Mouse (Mus musculus) intestine, embryonic 16.5 days (tissue): ENCODE results near the gene Pdcd6ip. TPM values are rescaled to one million over a fixed set of nuclear protein-coding genes. Genes with fewer than 3 reads are reported as not detected.

Experiments
- ATAC-seq: fragments of 200-750 bp; cut with Nextera tagmentation; 2 replicates; pipeline ENCODE4 v1.8.0; 2017; ENCODE audit warnings: moderate TSS enrichment, moderate library complexity
- H3K27ac ChIP-seq: fragments of 300-500 bp; sonication (generic); 2 replicates; pipeline ENCODE4 v1.5.1; 2014; ENCODE audit warnings: mild to moderate bottlenecking, low read length
- H3K27me3 ChIP-seq: fragments of 300-500 bp; sonication (generic); replicated peaks from 2 replicates; pipeline ENCODE4 v1.6.1; 2014; ENCODE audit warnings: low read length, control low read depth, mixed read lengths; ENCODE audit not compliant: control insufficient read depth, insufficient read depth
- H3K36me3 ChIP-seq: fragments of 300-500 bp; sonication (generic); 2 replicates; pipeline ENCODE4 v1.6.1; 2014; ENCODE audit warnings: low read length, control low read depth; ENCODE audit not compliant: control insufficient read depth, insufficient read depth
- H3K4me1 ChIP-seq: fragments of 300-500 bp; sonication (generic); 2 replicates; pipeline ENCODE4 v1.6.1; 2014; ENCODE audit warnings: low read length, control low read depth, mixed read lengths; ENCODE audit not compliant: control insufficient read depth, insufficient read depth
- H3K4me2 ChIP-seq: fragments of 300-500 bp; sonication (generic); 2 replicates; pipeline ENCODE4 v1.6.1; 2014; ENCODE audit warnings: low read depth, low read length, control low read depth
- H3K4me3 ChIP-seq: fragments of 300-500 bp; sonication (generic); 2 replicates; pipeline ENCODE4 v1.5.1; 2014; ENCODE audit warnings: mild to moderate bottlenecking, low read length
- H3K9ac ChIP-seq: fragments of 300-500 bp; sonication (generic); 2 replicates; pipeline ENCODE4 v1.6.1; 2014; ENCODE audit warnings: low read depth, low read length
- H3K9me3 ChIP-seq: fragments of 300-500 bp; sonication (generic); 2 replicates; pipeline ENCODE4 v1.6.1; 2016; ENCODE audit warnings: low read length, control low read depth; ENCODE audit not compliant: control insufficient read depth
- WGBS: fragments of 180-500 bp; shearing (Covaris S2); extraction: QIAGEN DNeasy Blood & Tissue Kit; methylation state at CpG from one replicate; pipeline ENCODE4 v1.1.7; 2014; 5-methylcytosine and 5-hydroxymethylcytosine counted together
- polyA plus RNA-seq: library from polyadenylated mRNA; unstranded; fragments of >200 nt; fragmentation: Nextera tagmentation; extraction: Ambion mirVana; gene quantifications from 2 replicates; pipeline ENCODE4 v1.2.1, GENCODE M21; 2015

The Pdcd6ip gene
- polyA plus RNA-seq, 1 experiment from 2014 or later = 115 TPM

DNA sequence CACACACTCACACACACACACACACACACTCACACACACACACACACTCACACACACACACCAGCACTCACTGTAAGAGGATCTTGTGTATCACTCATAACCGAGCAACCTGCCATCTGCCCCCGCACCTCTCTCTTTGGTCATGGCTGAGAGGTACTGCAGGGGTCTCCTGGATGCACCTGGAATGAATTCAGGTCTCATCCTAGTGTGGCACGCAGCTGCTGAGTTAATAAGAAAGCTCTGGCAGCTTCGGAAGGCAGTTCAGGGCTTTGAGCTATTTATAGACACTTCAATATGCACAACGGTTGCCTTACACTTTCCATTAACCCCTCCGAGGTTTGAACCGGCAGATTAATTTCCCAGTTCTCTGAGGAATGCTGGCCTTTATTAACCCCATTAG, 73.1 kb downstream of the Pdcd6ip start:
- Histone ChIP-seq H3K27ac (no peak overlapping the region), H3K36me3 (no peaks in the 10 kb centered on the region), H3K9ac (no peak overlapping the region), H3K4me3 (no peak overlapping the region), H3K27me3 (no peaks in the 10 kb centered on the region), H3K9me3 (no peaks in the 10 kb centered on the region), H3K4me2 (no peak overlapping the region), H3K4me1 (no peaks in the 10 kb centered on the region)
- ATAC-seq = no peak
- 43% methylated on average over 7 of the region's 7 CpGs for WGBS

DNA sequence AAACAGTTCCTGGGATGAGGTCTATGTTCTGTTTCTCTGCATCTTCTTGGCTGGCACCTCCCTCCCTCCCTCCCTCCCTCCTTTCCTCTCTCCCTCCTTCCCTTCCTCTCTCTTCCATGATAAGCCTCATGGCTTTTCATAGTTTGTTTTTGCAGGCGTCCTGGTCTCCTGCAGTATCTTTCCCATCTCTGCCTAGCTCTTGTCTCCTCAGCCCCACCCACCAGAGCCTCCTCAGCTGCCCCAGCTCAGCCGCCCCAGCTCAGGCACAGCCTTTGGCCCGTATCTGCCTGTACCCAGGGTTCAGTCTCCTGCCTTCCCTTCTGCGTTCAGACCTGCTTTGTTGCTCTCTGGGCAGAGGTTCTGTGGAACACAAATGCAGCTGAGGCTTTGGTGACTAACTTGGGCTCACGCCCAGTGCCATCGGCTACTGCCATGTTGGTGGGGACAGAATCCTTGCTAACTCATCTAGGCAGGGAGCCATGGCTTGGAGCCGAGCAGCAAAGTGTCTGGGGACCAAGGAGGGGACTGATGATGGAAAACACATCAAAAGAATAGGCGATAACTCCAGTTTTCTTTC, 74.8 kb downstream of the Pdcd6ip start:
- H3K4me2 ChIP-seq = no peak overlapping the region
- H3K27me3 ChIP-seq = no peaks in the 10 kb centered on the region
- no peak overlapping the region for H3K4me3 ChIP-seq
- H3K27ac ChIP-seq = no peak overlapping the region
- no peak for ATAC-seq
- 69% methylated on average over 8 of the region's 8 CpGs for WGBS
- no peak overlapping the region for H3K9ac ChIP-seq
- no peaks in the 10 kb centered on the region for H3K4me1 ChIP-seq
- H3K36me3 ChIP-seq = no peaks in the 10 kb centered on the region
- H3K9me3 ChIP-seq = no peaks in the 10 kb centered on the region

GRCm38 (mm10) chr9:113632350-113633043, 75.6 kb downstream of the Pdcd6ip start:
- Histone ChIP-seq H3K4me2 (no peak overlapping the region), H3K4me3 (no peak overlapping the region), H3K27ac (no peak overlapping the region), H3K27me3 (no peaks in the 10 kb centered on the region), H3K36me3 (no peaks in the 10 kb centered on the region), H3K4me1 (no peaks in the 10 kb centered on the region), H3K9me3 (no peaks in the 10 kb centered on the region), H3K9ac (no peak overlapping the region)
- no peak for ATAC-seq
- WGBS = 70% methylated on average over 9 of the region's 9 CpGs

GRCm38 (mm10) chr9:113629632-113630031, 78.4 kb downstream of the Pdcd6ip start:
- Histone ChIP-seq H3K36me3 (no peaks in the 10 kb centered on the region), H3K4me2 (no peak overlapping the region), H3K4me3 (no peak overlapping the region), H3K27me3 (no peaks in the 10 kb centered on the region), H3K27ac (no peak overlapping the region), H3K4me1 (no peaks in the 10 kb centered on the region), H3K9ac (no peak overlapping the region), H3K9me3 (no peaks in the 10 kb centered on the region)
- 10% methylated on average over 9 of the region's 9 CpGs for WGBS
- ATAC-seq = no peak

DNA sequence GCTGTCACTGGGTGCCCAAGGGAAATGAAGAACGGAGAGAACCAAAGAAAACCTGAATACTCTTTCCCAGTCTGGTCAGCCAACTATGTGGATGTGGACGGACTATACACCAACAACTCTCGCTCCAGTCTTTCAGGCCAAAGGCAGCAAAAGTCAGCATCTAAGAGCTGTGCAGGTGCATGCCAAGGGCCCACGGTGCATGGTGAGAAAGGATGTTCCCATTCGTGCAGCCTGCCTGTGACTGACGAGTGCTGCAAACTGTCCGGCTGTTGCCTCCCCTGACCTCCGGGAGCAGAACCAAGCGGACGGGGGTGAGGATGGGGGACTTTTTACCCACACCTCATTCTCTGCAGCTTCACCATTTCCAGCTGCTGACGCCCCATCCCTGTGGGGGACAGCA, 78.9 kb downstream of the Pdcd6ip start:
- 83% methylated on average over 11 of the region's 11 CpGs for WGBS
- no peak for ATAC-seq

GRCm38 (mm10) chr9:113628780-113629179, 79.3 kb downstream of the Pdcd6ip start:
- no peaks in the 10 kb centered on the region for H3K4me1 ChIP-seq
- no peak overlapping the region for H3K27ac ChIP-seq
- no peak overlapping the region for H3K4me2 ChIP-seq
- no peak for ATAC-seq
- no peaks in the 10 kb centered on the region for H3K9me3 ChIP-seq
- 90% methylated on average over 1 of the region's 1 CpGs for WGBS
- no peaks in the 10 kb centered on the region for H3K36me3 ChIP-seq
- no peak overlapping the region for H3K4me3 ChIP-seq
- no peaks in the 10 kb centered on the region for H3K27me3 ChIP-seq
- H3K9ac ChIP-seq = no peak overlapping the region

More for the DNA sequence above, 78.9 kb downstream of the Pdcd6ip start:
- Histone ChIP-seq H3K36me3 (no peaks in the 10 kb centered on the region), H3K27ac (no peak overlapping the region), H3K9ac (no peak overlapping the region), H3K4me1 (no peaks in the 10 kb centered on the region), H3K9me3 (no peaks in the 10 kb centered on the region), H3K4me2 (no peak overlapping the region), H3K4me3 (no peak overlapping the region), H3K27me3 (no peaks in the 10 kb centered on the region)

GRCm38 (mm10) chr9:113626730-113627129, 81.3 kb downstream of the Pdcd6ip start:
- H3K27me3 ChIP-seq = no peaks in the 10 kb centered on the region
- H3K9me3 ChIP-seq = no peaks in the 10 kb centered on the region
- H3K4me3 ChIP-seq = no peak overlapping the region
- H3K4me2 ChIP-seq = no peak overlapping the region
- H3K4me1 ChIP-seq = no peaks in the 10 kb centered on the region
- no peak for ATAC-seq
- 92% methylated on average over 10 of the region's 10 CpGs for WGBS
- no peak overlapping the region for H3K9ac ChIP-seq
- no peaks in the 10 kb centered on the region for H3K36me3 ChIP-seq
- no peak overlapping the region for H3K27ac ChIP-seq

- H3K27ac ChIP-seq = no peak overlapping the region
- no peaks in the 10 kb centered on the region for H3K9me3 ChIP-seq
- H3K9ac ChIP-seq = no peak overlapping the region
- H3K27me3 ChIP-seq = no peaks in the 10 kb centered on the region
- no peaks in the 10 kb centered on the region for H3K36me3 ChIP-seq
- no peak for ATAC-seq
- H3K4me1 ChIP-seq = no peaks in the 10 kb centered on the region
- H3K4me3 ChIP-seq = no peak overlapping the region
- no peak overlapping the region for H3K4me2 ChIP-seq
- 74% methylated on average over 6 of the region's 6 CpGs for WGBS
Measured at GRCm38 (mm10) chr9:113624086-113624485, 84.0 kb downstream of the Pdcd6ip start.

DNA sequence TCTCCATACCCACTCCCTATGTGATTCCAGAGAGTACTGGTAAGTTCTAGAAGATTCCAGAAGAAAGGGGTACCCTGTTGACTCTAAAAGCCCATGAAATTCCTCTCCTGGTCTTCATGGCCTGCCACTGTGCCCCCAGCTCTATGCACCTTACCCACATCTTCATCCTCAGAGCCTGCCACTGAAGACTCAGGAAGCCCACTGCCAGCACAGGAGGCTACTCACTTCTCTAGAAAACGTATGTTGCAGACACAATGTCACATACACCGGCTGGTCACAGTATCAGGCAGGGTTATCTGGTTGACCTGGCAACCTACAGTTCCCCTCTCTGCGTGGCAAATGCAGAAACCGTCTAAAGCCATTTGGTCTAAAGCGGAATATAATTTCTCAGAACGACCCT, 91.0 kb downstream of the Pdcd6ip start:
- H3K9ac ChIP-seq = no peak overlapping the region
- 85% methylated on average over 6 of the region's 6 CpGs for WGBS
- no peak overlapping the region for H3K4me2 ChIP-seq
- H3K4me1 ChIP-seq = no peaks in the 10 kb centered on the region
- H3K9me3 ChIP-seq = no peaks in the 10 kb centered on the region
- H3K27ac ChIP-seq = no peak overlapping the region
- no peak overlapping the region for H3K4me3 ChIP-seq
- H3K27me3 ChIP-seq = no peaks in the 10 kb centered on the region
- H3K36me3 ChIP-seq = no peaks in the 10 kb centered on the region
- ATAC-seq = no peak

- Histone ChIP-seq H3K27ac (no peak overlapping the region), H3K27me3 (no peaks in the 10 kb centered on the region), H3K4me2 (no peak overlapping the region), H3K4me1 (no peaks in the 10 kb centered on the region), H3K36me3 (no peaks in the 10 kb centered on the region), H3K9me3 (no peaks in the 10 kb centered on the region), H3K4me3 (no peak overlapping the region), H3K9ac (no peak overlapping the region)
- 51% methylated on average over 7 of the region's 7 CpGs for WGBS
- no peak for ATAC-seq
Measured at GRCm38 (mm10) chr9:113610776-113611175, 97.3 kb downstream of the Pdcd6ip start.
